Mouse (Mus musculus) heart, postnatal 0 days (tissue): ENCODE measurements at regions not wholly inside any gene's neighbourhood (a gene's known extent, or its start where the extent isn't known, plus 50 kb on each side); places are given as distances from the start of the nearest gene placed in this dataset.
A peak's percentile ranks its signal among the peaks of the same experiment; 100 is the strongest.

Source experiments
- ATAC-seq: fragments of 200-750 bp; cut with Nextera tagmentation; 2 replicates; pipeline ENCODE4 v1.8.0; 2017; ENCODE audit warnings: low read depth, moderate number of reproducible peaks, moderate library complexity; ENCODE audit not compliant: insufficient read depth
- DNase-seq: peaks from one replicate; pipeline ENCODE4 v3.0.0-alpha.2; 2016; ENCODE audit warnings: low spot score
- H3K27ac ChIP-seq: fragments of 300-500 bp; sonication (generic); 2 replicates; pipeline ENCODE4 v1.5.1; 2014; ENCODE audit warnings: low read depth, mild to moderate bottlenecking
- H3K27me3 ChIP-seq: fragments of 300-500 bp; sonication (generic); 2 replicates; pipeline ENCODE4 v1.6.1; 2014; ENCODE audit warnings: low read length, mixed read lengths; ENCODE audit not compliant: control insufficient read depth, insufficient read depth
- H3K36me3 ChIP-seq: fragments of 300-500 bp; sonication (generic); replicated peaks from 2 replicates; pipeline ENCODE4 v1.6.1; 2014; ENCODE audit warnings: low read length, mixed read lengths; ENCODE audit not compliant: control insufficient read depth, insufficient read depth
- H3K4me1 ChIP-seq: fragments of 300-500 bp; sonication (generic); 2 replicates; pipeline ENCODE4 v1.6.1; 2014; ENCODE audit warnings: antibody characterized with exemption; ENCODE audit not compliant: control insufficient read depth, insufficient read depth
- H3K4me2 ChIP-seq: fragments of 300-500 bp; sonication (generic); 2 replicates; pipeline ENCODE4 v1.6.1; 2014; ENCODE audit warnings: low read depth, mild to moderate bottlenecking, low read length, moderate library complexity
- H3K4me3 ChIP-seq: fragments of 300-500 bp; sonication (generic); 2 replicates; pipeline ENCODE4 v1.5.1; 2014; ENCODE audit warnings: low read depth, low read length
- H3K9ac ChIP-seq: fragments of 300-500 bp; sonication (generic); replicated peaks from 2 replicates; pipeline ENCODE4 v1.6.1; 2014; ENCODE audit warnings: low read depth, low read length, mixed read lengths
- H3K9me3 ChIP-seq: fragments of 300-500 bp; sonication (generic); replicated peaks from 2 replicates; pipeline ENCODE4 v1.6.1; 2016; ENCODE audit warnings: low read length; ENCODE audit not compliant: control insufficient read depth
- CTCF ChIP-seq: IDR thresholded peaks from 2 replicates; pipeline ENCODE4 v1.5.1; 2016; ENCODE audit warnings: antibody characterized with exemption, control low read depth, low read depth
- EP300 ChIP-seq: IDR thresholded peaks from 2 replicates; pipeline ENCODE4 v1.6.1; 2016; ENCODE audit warnings: antibody characterized with exemption, low read depth
- WGBS: fragments of 180-500 bp; shearing (Covaris S2); extraction: QIAGEN DNeasy Blood & Tissue Kit; methylation state at CpG from one replicate; pipeline ENCODE4 v1.1.7; 2014; 5-methylcytosine and 5-hydroxymethylcytosine counted together

- H3K4me2 ChIP-seq = no peak overlapping the region
- DNase-seq (no peak), ATAC-seq (no peak)
- H3K36me3 ChIP-seq = no peaks in the 10 kb centered on the region
- H3K9ac ChIP-seq = no peak overlapping the region
- 75% methylated on average over 2 of the region's 2 CpGs for WGBS
- no peaks in the 10 kb centered on the region for H3K27me3 ChIP-seq
- no peak overlapping the region for H3K27ac ChIP-seq
- TF ChIP-seq CTCF = no peak
- H3K4me3 ChIP-seq = no peak overlapping the region
- no peaks in the 10 kb centered on the region for H3K4me1 ChIP-seq
- no peaks in the 10 kb centered on the region for H3K9me3 ChIP-seq
Measured at GRCm38 (mm10) chr6:36645415-36645814, 164.6 kb downstream of the Ptn start.

GRCm38 (mm10) chr6:36644880-36645279, 165.1 kb downstream of the Ptn start:
- Histone ChIP-seq H3K4me1 (no peaks in the 10 kb centered on the region), H3K9me3 (no peaks in the 10 kb centered on the region), H3K4me2 (no peak overlapping the region), H3K27me3 (no peaks in the 10 kb centered on the region), H3K9ac (no peak overlapping the region), H3K4me3 (no peak overlapping the region), H3K27ac (no peak overlapping the region), H3K36me3 (no peaks in the 10 kb centered on the region)
- TF ChIP-seq CTCF = no peak
- no peak for TF ChIP-seq EP300
- 58% methylated on average over 7 of the region's 7 CpGs for WGBS
- ATAC-seq = no peak
- DNase-seq = no peak

- ATAC-seq (no peak), DNase-seq (no peak)
- Histone ChIP-seq H3K27me3 (no peaks in the 10 kb centered on the region), H3K36me3 (no peaks in the 10 kb centered on the region), H3K27ac (no peak overlapping the region), H3K9ac (no peak overlapping the region), H3K4me1 (no peaks in the 10 kb centered on the region), H3K4me3 (no peak overlapping the region), H3K4me2 (no peak overlapping the region), H3K9me3 (no peaks in the 10 kb centered on the region)
- TF ChIP-seq EP300 (no peak), CTCF (no peak)
- 83% methylated on average over 2 of the region's 2 CpGs for WGBS
Measured at GRCm38 (mm10) chr6:36637031-36637430, 173.0 kb downstream of the Ptn start.

- H3K27me3 ChIP-seq = no peaks in the 10 kb centered on the region
- no peak overlapping the region for H3K4me2 ChIP-seq
- no peak overlapping the region for H3K4me3 ChIP-seq
- TF ChIP-seq CTCF (no peak), EP300 (no peak)
- no peaks in the 10 kb centered on the region for H3K9me3 ChIP-seq
- H3K4me1 ChIP-seq = no peaks in the 10 kb centered on the region
- DNase-seq = no peak
- H3K27ac ChIP-seq = no peak overlapping the region
- WGBS = 80% methylated on average over 2 of the region's 2 CpGs
- H3K9ac ChIP-seq = no peak overlapping the region
- ATAC-seq = no peak
- no peaks in the 10 kb centered on the region for H3K36me3 ChIP-seq
Measured at GRCm38 (mm10) chr6:36627648-36628047, 182.4 kb downstream of the Ptn start.

GRCm38 (mm10) chr6:36608281-36608970, 201.6 kb downstream of the Ptn start:
- WGBS = 26% methylated on average over 10 of the region's 10 CpGs
- H3K36me3 ChIP-seq = no peaks in the 10 kb centered on the region
- H3K27ac ChIP-seq = peak overlapping the region; percentile 78
- H3K4me1 ChIP-seq = 0 out of 2 replicates have a peak, but pooled peaks cover 8% of the 10 kb centered on the region
- H3K9me3 ChIP-seq = no peaks in the 10 kb centered on the region
- 0 out of 2 replicates have a peak overlapping the region, but pooled peaks have one; percentile 5 for H3K9ac ChIP-seq
- H3K4me2 ChIP-seq = peak overlapping the region; percentile 46
- H3K4me3 ChIP-seq = peak overlapping the region; percentile 13
- no peaks in the 10 kb centered on the region for H3K27me3 ChIP-seq
- DNase-seq (peak; percentile 24), ATAC-seq (peak; percentile 39; the same call in 1 of the 2 replicates)
- TF ChIP-seq CTCF (no peak), EP300 (no peak)
